Mouse (Mus musculus) small intestine, adult 10 weeks (tissue): ENCODE data around the gene Olfr1013. TPM values are rescaled to one million over a fixed set of nuclear protein-coding genes. Genes with fewer than 3 reads are reported as not detected.

Experiments
- polyA plus RNA-seq: library from polyadenylated mRNA; stranded (reverse); fragments of 350-450 nt; fragmentation: Illumina TruSeq; extraction: RNeasy Lipid Tissue Mini Kit (QIAGEN cat#74804); gene quantifications from one replicate; pipeline ENCODE4 v1.2.3, GENCODE M21; 2014; ENCODE audit warnings: low replicate concordance

Gene Olfr1013
- polyA plus RNA-seq: not detected

DNA sequence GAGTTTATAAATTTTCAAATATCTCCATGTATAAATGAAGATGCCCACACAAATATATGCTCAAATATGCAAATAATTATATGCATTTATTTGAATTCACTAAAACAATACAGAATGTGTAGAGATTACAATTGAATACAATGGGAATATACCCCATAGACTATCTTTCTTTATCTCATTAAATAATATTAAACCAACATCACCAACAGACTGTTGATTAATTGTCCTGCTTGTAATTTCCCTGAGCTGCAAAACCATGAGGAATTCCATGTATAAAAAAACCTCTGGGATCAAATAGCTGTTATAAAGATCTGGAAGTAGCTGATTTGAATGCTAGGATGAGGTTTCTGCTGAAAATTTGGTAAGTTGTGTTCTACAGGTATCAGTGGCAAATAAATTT, at the start of gene Olfr1013:
TSS of gene Olfr1013 (plus strand) at position 301 of the 400 bp plus-strand sequence.

DNA sequence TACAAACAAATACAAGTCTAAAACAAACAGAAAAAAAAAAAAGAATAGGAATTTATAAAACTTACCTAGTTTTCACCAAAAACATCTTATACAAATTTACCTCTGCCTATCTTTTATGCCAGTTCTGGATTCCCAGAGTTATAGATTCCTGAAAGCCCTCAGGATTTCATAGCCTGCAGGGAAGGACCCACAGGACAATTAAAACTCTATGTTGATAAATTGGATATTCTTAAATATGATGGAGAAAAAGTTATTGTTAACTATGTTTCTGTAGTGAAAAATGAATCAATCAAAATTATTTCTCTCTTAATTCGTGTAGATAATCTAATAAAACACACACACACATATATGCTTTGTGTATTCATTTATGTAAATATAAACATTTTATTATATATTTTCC, 4.2 kb upstream of the Olfr1013 start, which contains the start of gene Olfr1012:
TSS of gene Olfr1012 (minus strand) at position 101 of the 400 bp plus-strand sequence.

DNA sequence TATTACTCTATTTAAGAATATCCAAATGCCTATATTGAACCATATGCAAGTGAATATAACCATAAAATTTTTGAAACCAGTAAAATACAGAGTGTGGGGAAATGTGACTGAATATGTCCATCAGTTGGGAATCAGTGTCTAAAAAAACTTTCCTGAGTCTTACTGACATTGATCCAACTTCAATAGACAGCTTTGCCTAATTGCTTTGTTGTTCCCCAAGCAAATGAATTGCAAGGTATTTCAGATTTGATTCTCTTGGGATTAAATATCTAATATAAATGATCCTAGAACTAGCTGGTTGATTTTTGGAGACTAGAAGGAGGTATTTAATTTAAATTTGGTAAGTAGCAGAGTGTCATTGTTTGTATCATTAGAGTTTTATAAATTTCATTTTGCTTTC, 5.5 kb downstream of the Olfr1013 start, which contains the start of gene Olfr1014:
TSS of gene Olfr1014 (plus strand) at position 301 of the 400 bp plus-strand sequence.

DNA sequence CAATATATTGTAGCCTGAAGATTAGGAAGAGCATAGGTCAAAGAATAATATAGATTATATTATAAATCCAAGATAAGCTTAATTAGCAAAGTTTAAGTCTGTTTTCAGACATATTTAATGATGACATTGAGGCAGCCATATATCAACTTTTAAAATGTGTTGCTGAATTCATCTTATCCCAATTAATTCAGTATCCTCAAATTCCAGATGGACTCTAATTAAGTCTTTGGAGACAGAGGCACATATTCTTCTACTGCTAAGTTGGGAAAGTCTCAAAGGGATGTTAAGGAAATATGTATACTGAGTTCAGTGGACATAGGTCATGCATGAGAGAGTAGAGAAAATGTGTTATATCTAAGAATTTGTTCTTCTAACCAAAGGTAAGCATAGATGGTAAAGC, 14.8 kb downstream of the Olfr1013 start, which contains the start of gene Olfr1015:
TSS of gene Olfr1015 (plus strand) at position 301 of the 400 bp plus-strand sequence.

DNA sequence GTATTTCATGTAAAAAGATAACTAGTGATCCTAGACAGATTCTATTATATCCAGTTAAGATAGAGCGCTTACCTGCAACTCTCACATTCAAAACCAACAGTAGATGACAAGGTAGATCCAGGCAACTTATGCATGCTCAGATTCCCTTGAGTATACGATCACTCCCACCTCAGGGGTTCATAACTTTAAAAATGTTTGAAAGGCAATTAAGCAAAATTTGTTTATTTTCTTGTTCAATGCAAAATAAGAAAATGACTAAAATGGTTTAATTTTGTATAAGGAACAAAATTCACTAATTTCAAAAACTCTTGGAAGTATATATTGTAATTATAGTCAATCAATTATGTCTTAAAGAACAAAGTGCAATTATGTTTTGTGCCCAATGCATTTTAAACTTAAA, 35.5 kb downstream of the Olfr1013 start, which contains the start of gene Olfr1016:
TSS of gene Olfr1016 (minus strand) at position 101 of the 400 bp plus-strand sequence.

DNA sequence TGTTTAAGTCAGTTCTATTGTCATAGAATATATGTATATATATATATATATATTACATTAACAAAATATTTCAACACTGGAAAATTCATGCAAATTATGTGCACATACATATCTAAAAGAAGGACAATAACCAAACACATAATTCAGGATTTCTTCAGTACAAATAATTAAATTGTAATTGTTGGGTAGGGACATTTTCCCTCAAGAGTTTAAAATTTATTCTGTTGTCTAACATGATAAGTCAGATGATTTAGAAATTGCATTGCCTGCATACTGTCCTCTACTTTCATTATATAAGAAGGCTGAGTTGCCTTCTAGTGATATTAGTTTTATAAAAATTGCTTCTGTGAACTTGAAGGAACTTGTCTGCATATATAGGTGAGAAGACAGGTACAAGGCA, 51.3 kb downstream of the Olfr1013 start, which contains the start of gene Olfr1018:
TSS of gene Olfr1018 (plus strand) at position 301 of the 400 bp plus-strand sequence.

Other genes starting within 250 kb of the Olfr1013 start
- gene 4833423E24Rik, start 248.1 kb upstream of the Olfr1013 start, polyA plus RNA-seq: 0.22 TPM
- gene Olfr996, start 187.9 kb upstream of the Olfr1013 start, polyA plus RNA-seq: not detected
- not detected for gene Olfr998, start 178.2 kb upstream of the Olfr1013 start, polyA plus RNA-seq
- gene Olfr1000, start 155.2 kb upstream of the Olfr1013 start, polyA plus RNA-seq: not detected
- not detected for gene Olfr1002, start 116.4 kb upstream of the Olfr1013 start, polyA plus RNA-seq
- not detected for gene Olfr154, start 102.6 kb upstream of the Olfr1013 start, polyA plus RNA-seq
- gene Olfr1006, start 88.3 kb upstream of the Olfr1013 start, polyA plus RNA-seq: not detected
- not detected for gene Olfr1008, start 77.7 kb upstream of the Olfr1013 start, polyA plus RNA-seq
- not detected for gene Olfr1009, start 51.7 kb upstream of the Olfr1013 start, polyA plus RNA-seq
- not detected for gene Olfr1012, start 4.3 kb upstream of the Olfr1013 start, polyA plus RNA-seq
- not detected for gene Olfr1014, start 5.6 kb downstream of the Olfr1013 start, polyA plus RNA-seq
- gene Olfr1015, start 14.9 kb downstream of the Olfr1013 start, polyA plus RNA-seq: not detected
- gene Olfr1016, start 35.4 kb downstream of the Olfr1013 start, polyA plus RNA-seq: not detected
- gene Olfr1018, start 51.4 kb downstream of the Olfr1013 start, polyA plus RNA-seq: not detected
- gene Olfr1019, start 78.4 kb downstream of the Olfr1013 start, polyA plus RNA-seq: not detected
- gene Olfr1020, start 79.9 kb downstream of the Olfr1013 start, polyA plus RNA-seq: not detected
- gene Olfr1022, start 101.5 kb downstream of the Olfr1013 start, polyA plus RNA-seq: not detected
- not detected for gene Olfr1023, start 118.5 kb downstream of the Olfr1013 start, polyA plus RNA-seq
- gene Olfr1024, start 138.0 kb downstream of the Olfr1013 start, polyA plus RNA-seq: not detected
- gene Olfr1025-ps1, start 148.1 kb downstream of the Olfr1013 start, polyA plus RNA-seq: not detected
- gene Olfr1026, start 154.5 kb downstream of the Olfr1013 start, polyA plus RNA-seq: not detected
- not detected for gene Olfr1028, start 183.3 kb downstream of the Olfr1013 start, polyA plus RNA-seq
- not detected for gene Olfr1029, start 206.8 kb downstream of the Olfr1013 start, polyA plus RNA-seq
- not detected for gene Olfr1030, start 212.2 kb downstream of the Olfr1013 start, polyA plus RNA-seq
- gene Olfr1031, start 223.2 kb downstream of the Olfr1013 start, polyA plus RNA-seq: not detected
- not detected for gene Olfr1032, start 238.4 kb downstream of the Olfr1013 start, polyA plus RNA-seq